Mouse (Mus musculus) layer of hippocampus, adult 11-12 months (tissue): ENCODE measurements at regions not wholly inside any gene's neighbourhood (a gene's known extent, or its start where the extent isn't known, plus 50 kb on each side); places are given as distances from the start of the nearest gene placed in this dataset.

Experiments
- DNase-seq: peaks from one replicate; pipeline ENCODE4 v3.0.0; 2022; ENCODE audit warnings: low spot score

GRCm38 (mm10) chr13:112073519-112074406 is 214.5 kb upstream of the Ankrd55 start:
- DNase-seq: no peak

- no peak for DNase-seq
Observed at GRCm38 (mm10) chr13:112075847-112076479, 212.3 kb upstream of the Ankrd55 start.

- no peak for DNase-seq
Observed at GRCm38 (mm10) chr13:112078088-112078487, 210.2 kb upstream of the Ankrd55 start.

- no peak for DNase-seq
Observed at GRCm38 (mm10) chr13:112081935-112082334, 206.3 kb upstream of the Ankrd55 start.

GRCm38 (mm10) chr13:112084484-112085278 is 203.6 kb upstream of the Ankrd55 start:
- DNase-seq: no peak

GRCm38 (mm10) chr13:112088312-112088771 is 199.9 kb upstream of the Ankrd55 start:
- DNase-seq: no peak

GRCm38 (mm10) chr13:112090737-112091136 is 197.5 kb upstream of the Ankrd55 start:
- no peak for DNase-seq

GRCm38 (mm10) chr13:112095595-112096139 is 192.6 kb upstream of the Ankrd55 start:
- no peak for DNase-seq

- DNase-seq: no peak
Observed at GRCm38 (mm10) chr13:112099953-112100591, 188.2 kb upstream of the Ankrd55 start.

- peak; percentile 30 for DNase-seq
Observed at GRCm38 (mm10) chr13:112100592-112101420, 187.4 kb upstream of the Ankrd55 start.

- no peak for DNase-seq
Observed at GRCm38 (mm10) chr13:112101421-112101756, 186.9 kb upstream of the Ankrd55 start.

GRCm38 (mm10) chr13:112105953-112106352 is 182.3 kb upstream of the Ankrd55 start:
- DNase-seq: no peak

- peak; percentile 22 for DNase-seq
Observed at GRCm38 (mm10) chr13:112114741-112115201, 173.5 kb upstream of the Ankrd55 start.

GRCm38 (mm10) chr13:112116101-112116726 is 172.0 kb upstream of the Ankrd55 start:
- DNase-seq: no peak

- DNase-seq: no peak
Observed at GRCm38 (mm10) chr13:112118564-112118963, 169.7 kb upstream of the Ankrd55 start.

- peak; percentile 26 for DNase-seq
Observed at GRCm38 (mm10) chr13:112119611-112120041, 168.6 kb upstream of the Ankrd55 start.

- DNase-seq: no peak
Observed at GRCm38 (mm10) chr13:112120346-112120745, 167.9 kb upstream of the Ankrd55 start.

- no peak for DNase-seq
Observed at GRCm38 (mm10) chr13:112121110-112121509, 167.1 kb upstream of the Ankrd55 start.

GRCm38 (mm10) chr13:112122842-112123373 is 165.3 kb upstream of the Ankrd55 start:
- DNase-seq: no peak
